Mouse (Mus musculus): Measurements from ENCODE around the gene Sult6b2. TPM values are rescaled to one million over a fixed set of nuclear protein-coding genes. Genes with fewer than 3 reads are reported as not detected.

Sult6b2 gene
- polyA plus RNA-seq, 2 experiments from 2014 or later, result not detected

Other genes with a start within 250 kb of the Sult6b2 start
- not detected for gene Kcnj8, start 232.9 kb downstream of the Sult6b2 start, polyA plus RNA-seq (2017; shearing (Covaris generic))
- gene Abcc9, start 102.2 kb downstream of the Sult6b2 start, polyA plus RNA-seq (2017; shearing (Covaris generic)), result not detected
- 10 to 100 TPM; 10.1 to 16.0 TPM for gene Cmas, start 47.8 kb downstream of the Sult6b2 start, polyA plus RNA-seq (2017; shearing (Covaris generic))
- 10 to 100 TPM; 11.2 to 12.4 TPM for gene St8sia1, start 159.9 kb upstream of the Sult6b2 start, polyA plus RNA-seq (2017; shearing (Covaris generic))